Mouse (Mus musculus) midbrain, embryonic 13.5 days (tissue): ENCODE results near the gene Veph1. TPM values are rescaled to one million over a fixed set of nuclear protein-coding genes. Genes with fewer than 3 reads are reported as not detected.

Experiments used
- ATAC-seq: fragments of 200-750 bp; cut with Nextera tagmentation; 2 replicates; pipeline ENCODE4 v1.8.0; 2017; ENCODE audit warnings: mild to moderate bottlenecking, moderate TSS enrichment, moderate library complexity
- H3K27ac ChIP-seq: fragments of 300-500 bp; sonication (generic); 2 replicates; pipeline ENCODE4 v1.5.1; 2015; ENCODE audit warnings: inconsistent platforms, mild to moderate bottlenecking, moderate library complexity
- H3K27me3 ChIP-seq: fragments of 300-500 bp; sonication (generic); 2 replicates; pipeline ENCODE4 v1.6.1; 2015; ENCODE audit warnings: mild to moderate bottlenecking, inconsistent platforms
- H3K36me3 ChIP-seq: fragments of 300-500 bp; sonication (generic); 2 replicates; pipeline ENCODE4 v1.6.1; 2015; ENCODE audit warnings: mild to moderate bottlenecking, inconsistent platforms
- H3K4me1 ChIP-seq: fragments of 300-500 bp; sonication (generic); replicated peaks from 2 replicates; pipeline ENCODE4 v1.6.1; 2015; ENCODE audit warnings: inconsistent platforms
- H3K4me2 ChIP-seq: fragments of 300-500 bp; sonication (generic); replicated peaks from 2 replicates; pipeline ENCODE4 v1.6.1; 2015; ENCODE audit warnings: moderate library complexity, mild to moderate bottlenecking, inconsistent platforms
- H3K4me3 ChIP-seq: fragments of 300-500 bp; sonication (generic); replicated peaks from 2 replicates; pipeline ENCODE4 v1.5.1; 2015; ENCODE audit warnings: mild to moderate bottlenecking, inconsistent platforms
- H3K9ac ChIP-seq: fragments of 300-500 bp; sonication (generic); replicated peaks from 2 replicates; pipeline ENCODE4 v1.6.1; 2015; ENCODE audit warnings: mild to moderate bottlenecking, inconsistent platforms
- H3K9me3 ChIP-seq: fragments of 300-500 bp; sonication (generic); 2 replicates; pipeline ENCODE4 v1.6.1; 2016; ENCODE audit warnings: mild to moderate bottlenecking, inconsistent platforms
- WGBS: fragments of 180-500 bp; shearing (Covaris S2); methylation state at CpG from one replicate; pipeline ENCODE4 v1.1.7; 2015; 5-methylcytosine and 5-hydroxymethylcytosine counted together
- polyA plus RNA-seq: library from polyadenylated mRNA; unstranded; fragments of >200 nt; fragmentation: Nextera tagmentation; extraction: Ambion mirVana; gene quantifications from 2 replicates; pipeline ENCODE4 v1.2.1, GENCODE M21; 2015

The Veph1 gene
- polyA plus RNA-seq, 1 experiment from 2014 or later: 8.3 TPM

DNA sequence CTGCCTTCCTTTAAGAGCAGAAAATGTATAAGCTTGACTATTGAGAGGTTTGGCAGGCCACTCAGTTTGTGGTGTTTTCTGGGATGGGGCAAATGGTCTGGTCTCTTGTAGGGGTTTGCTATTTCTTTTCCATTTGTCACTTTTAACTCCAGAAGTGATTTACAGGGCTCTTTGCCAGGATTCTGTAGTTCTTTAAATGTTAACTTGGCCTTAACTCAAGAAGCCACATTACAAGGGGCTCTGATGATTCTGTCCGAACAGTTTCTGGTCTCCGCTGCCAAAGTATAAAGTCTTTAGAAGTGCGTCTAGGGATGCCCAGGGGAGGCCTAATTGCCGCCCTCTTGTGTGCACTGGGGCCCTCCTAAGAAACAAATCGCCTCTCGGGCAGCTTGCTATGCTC, 134.0 kb downstream of the Veph1 start:
- no peak for ATAC-seq
- Histone ChIP-seq H3K9me3 (no peaks in the 10 kb centered on the region), H3K4me3 (no peak overlapping the region), H3K27me3 (no peaks in the 10 kb centered on the region), H3K4me2 (no peak overlapping the region), H3K4me1 (no peaks in the 10 kb centered on the region), H3K27ac (no peak overlapping the region), H3K36me3 (no peaks in the 10 kb centered on the region), H3K9ac (no peak overlapping the region)
- 77% methylated on average over 6 of the region's 6 CpGs for WGBS

DNA sequence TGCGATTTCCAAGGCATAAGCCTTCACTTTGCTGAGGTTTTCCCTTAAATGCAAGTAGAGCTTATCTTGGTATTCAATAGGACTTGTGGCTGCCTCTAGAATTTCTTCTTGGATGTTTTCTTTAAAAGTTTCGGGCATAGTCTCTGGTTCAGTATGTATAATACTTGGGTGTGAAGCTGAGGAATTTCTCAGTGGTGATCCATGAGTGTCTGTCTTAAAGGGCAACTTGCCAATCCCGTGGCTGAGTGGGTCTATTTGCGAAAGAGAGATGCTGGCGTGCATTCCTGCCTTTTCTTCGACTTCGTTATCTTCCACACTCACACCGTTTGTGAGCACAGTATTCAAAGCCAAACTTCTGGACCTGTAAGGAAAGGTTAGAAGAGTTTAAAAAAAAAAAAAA, 138.7 kb downstream of the Veph1 start:
- Histone ChIP-seq H3K9ac (no peak overlapping the region), H3K4me1 (no peaks in the 10 kb centered on the region), H3K9me3 (no peaks in the 10 kb centered on the region), H3K36me3 (no peaks in the 10 kb centered on the region), H3K4me2 (no peak overlapping the region), H3K27ac (no peak overlapping the region), H3K27me3 (no peaks in the 10 kb centered on the region), H3K4me3 (no peak overlapping the region)
- ATAC-seq: no peak
- WGBS: 82% methylated on average over 8 of the region's 8 CpGs

DNA sequence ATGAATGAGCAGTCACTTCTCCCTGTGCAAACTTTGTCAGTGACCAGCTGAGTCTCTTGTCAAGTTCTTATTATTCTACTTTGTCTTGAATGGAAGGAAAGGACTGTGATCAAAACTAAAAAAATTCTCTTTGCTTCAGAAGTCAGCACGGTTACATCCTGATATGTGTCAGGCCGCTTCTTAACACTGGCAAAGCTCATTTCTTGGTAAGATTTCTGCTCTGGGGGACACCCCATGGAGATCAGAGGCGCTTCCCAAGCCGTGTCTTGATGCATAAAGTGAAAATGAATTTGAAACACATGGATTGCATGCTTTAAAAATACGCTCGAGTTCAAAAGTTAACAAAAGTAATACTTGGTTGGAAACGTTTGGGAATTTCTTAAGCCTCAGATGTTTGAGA, 159.0 kb downstream of the Veph1 start:
- 64% methylated on average over 7 of the region's 7 CpGs for WGBS
- no peak overlapping the region for H3K4me3 ChIP-seq
- ATAC-seq: no peak

DNA sequence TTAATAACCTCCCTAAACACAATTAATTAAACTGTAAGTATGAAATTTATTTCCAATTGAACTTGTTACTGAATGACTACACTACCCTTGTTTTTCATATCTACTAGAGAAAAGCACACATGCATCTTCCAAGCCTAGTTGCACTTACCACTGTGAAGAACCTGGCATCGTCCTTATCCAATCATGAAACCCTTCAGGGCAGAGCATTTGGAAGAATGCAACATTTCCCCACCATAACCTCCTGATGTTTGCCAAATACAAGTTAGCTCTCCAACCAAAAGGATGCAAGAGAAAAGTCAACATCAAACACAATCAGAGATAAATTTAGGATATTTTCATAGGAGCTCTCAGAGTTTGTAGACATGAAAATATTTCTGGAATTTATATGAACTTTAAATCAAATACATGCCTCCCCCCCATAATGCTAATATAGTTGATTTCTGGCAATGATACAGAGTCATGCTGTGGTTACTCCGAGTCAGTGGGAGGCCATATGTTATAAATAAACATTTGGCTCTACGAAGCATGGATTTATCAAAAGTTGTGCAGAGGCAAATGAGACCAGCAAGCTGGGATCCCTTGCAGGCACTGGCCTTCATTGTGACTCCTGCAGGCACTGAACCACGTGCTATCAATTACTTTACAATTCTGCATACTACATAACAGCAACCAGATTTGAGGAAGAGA, 165.2 kb downstream of the Veph1 start:
- Histone ChIP-seq H3K9me3 (no peaks in the 10 kb centered on the region), H3K27ac (no peak overlapping the region), H3K27me3 (no peaks in the 10 kb centered on the region), H3K4me2 (no peak overlapping the region), H3K4me3 (no peak overlapping the region), H3K36me3 (no peaks in the 10 kb centered on the region), H3K4me1 (0 out of 2 replicates have a peak, but pooled peaks cover 4% of the 10 kb centered on the region), H3K9ac (no peak overlapping the region)
- no peak for ATAC-seq
- 76% methylated on average over 4 of the region's 4 CpGs for WGBS

More for the DNA sequence above, 159.0 kb downstream of the Veph1 start:
- Histone ChIP-seq H3K9me3 (no peaks in the 10 kb centered on the region), H3K9ac (no peak overlapping the region), H3K27ac (no peak overlapping the region), H3K27me3 (no peaks in the 10 kb centered on the region), H3K36me3 (no peaks in the 10 kb centered on the region), H3K4me2 (no peak overlapping the region), H3K4me1 (0 out of 2 replicates have a peak, but pooled peaks cover 4% of the 10 kb centered on the region)

DNA sequence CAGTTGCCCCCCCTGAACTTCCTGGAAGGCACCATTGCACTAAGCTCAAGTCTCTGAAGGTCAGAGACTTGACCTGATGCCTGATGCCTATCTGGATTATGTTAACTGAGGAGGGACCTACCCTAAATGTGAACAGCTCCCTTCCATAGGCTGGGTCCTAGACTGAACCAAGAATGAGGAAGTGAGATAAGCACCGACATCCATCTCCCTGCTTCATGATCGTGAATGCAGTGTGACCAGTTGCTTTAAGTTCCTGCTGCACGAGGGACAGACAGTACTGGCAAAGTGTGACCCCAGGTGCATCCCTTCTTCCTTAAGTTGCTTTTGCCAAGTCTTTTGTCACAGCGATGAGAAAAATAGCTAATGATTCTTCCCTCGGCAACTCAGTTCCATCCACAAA, 166.9 kb downstream of the Veph1 start:
- 91% methylated on average over 5 of the region's 5 CpGs for WGBS

DNA sequence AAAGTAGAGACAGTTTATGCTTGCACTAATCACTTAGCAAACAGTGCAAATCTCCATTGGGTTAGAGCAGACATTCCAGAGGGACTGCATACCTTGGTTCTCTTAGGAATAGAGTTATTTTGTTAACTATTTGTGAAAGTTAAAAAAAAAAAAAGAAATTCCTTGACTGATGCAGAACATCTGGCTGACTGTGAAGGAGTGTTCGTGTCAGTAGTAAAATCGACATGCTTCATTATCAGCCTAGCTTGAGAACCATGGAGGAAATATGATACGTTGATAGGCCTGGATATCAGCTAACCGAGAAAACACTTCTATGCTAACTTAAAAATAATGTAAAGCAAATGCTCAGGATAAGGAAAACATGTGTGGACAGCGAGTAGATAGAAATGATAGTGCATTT, 191.1 kb downstream of the Veph1 start:
- Histone ChIP-seq H3K4me1 (peaks cover 12% of the 10 kb centered on the region; the same call in 1 of the 2 replicates), H3K4me2 (no peak overlapping the region), H3K27ac (no peak overlapping the region), H3K36me3 (no peaks in the 10 kb centered on the region), H3K27me3 (no peaks in the 10 kb centered on the region), H3K9ac (no peak overlapping the region), H3K9me3 (no peaks in the 10 kb centered on the region; the same call in 1 of the 2 replicates), H3K4me3 (no peak overlapping the region)
- WGBS: 86% methylated on average over 5 of the region's 5 CpGs
- ATAC-seq: no peak

More for the DNA sequence above, 166.9 kb downstream of the Veph1 start:
- Histone ChIP-seq H3K4me1 (no peaks in the 10 kb centered on the region), H3K36me3 (no peaks in the 10 kb centered on the region), H3K4me3 (no peak overlapping the region), H3K4me2 (no peak overlapping the region), H3K27me3 (no peaks in the 10 kb centered on the region), H3K9me3 (no peaks in the 10 kb centered on the region), H3K27ac (no peak overlapping the region), H3K9ac (no peak overlapping the region)
- ATAC-seq: no peak

DNA sequence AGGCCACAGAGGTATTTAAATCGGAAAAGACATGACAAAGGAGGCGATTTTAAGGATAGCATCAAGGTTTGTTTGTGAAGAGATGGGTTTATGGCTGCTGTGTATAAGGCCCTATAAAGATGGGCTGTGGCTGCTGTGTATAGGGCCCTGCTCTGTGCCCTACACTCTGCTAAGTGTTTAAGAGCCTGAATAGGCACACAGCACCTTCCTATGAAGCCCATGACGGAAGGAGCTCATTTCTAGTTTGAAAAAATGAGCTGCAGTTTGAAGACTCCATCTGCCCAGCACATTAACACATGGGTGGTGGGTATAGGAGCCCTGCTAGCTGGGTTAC, 194.1 kb downstream of the Veph1 start:
- Histone ChIP-seq H3K27me3 (no peaks in the 10 kb centered on the region), H3K4me3 (no peak overlapping the region), H3K27ac (peak overlapping the region; percentile 79), H3K36me3 (no peaks in the 10 kb centered on the region), H3K9ac (no peak overlapping the region), H3K4me1 (peaks cover 9% of the 10 kb centered on the region; the same call in 1 of the 2 replicates), H3K9me3 (no peaks in the 10 kb centered on the region), H3K4me2 (no peak overlapping the region)
- peak; percentile 51 for ATAC-seq
- 66% methylated on average over 3 of the region's 3 CpGs for WGBS

DNA sequence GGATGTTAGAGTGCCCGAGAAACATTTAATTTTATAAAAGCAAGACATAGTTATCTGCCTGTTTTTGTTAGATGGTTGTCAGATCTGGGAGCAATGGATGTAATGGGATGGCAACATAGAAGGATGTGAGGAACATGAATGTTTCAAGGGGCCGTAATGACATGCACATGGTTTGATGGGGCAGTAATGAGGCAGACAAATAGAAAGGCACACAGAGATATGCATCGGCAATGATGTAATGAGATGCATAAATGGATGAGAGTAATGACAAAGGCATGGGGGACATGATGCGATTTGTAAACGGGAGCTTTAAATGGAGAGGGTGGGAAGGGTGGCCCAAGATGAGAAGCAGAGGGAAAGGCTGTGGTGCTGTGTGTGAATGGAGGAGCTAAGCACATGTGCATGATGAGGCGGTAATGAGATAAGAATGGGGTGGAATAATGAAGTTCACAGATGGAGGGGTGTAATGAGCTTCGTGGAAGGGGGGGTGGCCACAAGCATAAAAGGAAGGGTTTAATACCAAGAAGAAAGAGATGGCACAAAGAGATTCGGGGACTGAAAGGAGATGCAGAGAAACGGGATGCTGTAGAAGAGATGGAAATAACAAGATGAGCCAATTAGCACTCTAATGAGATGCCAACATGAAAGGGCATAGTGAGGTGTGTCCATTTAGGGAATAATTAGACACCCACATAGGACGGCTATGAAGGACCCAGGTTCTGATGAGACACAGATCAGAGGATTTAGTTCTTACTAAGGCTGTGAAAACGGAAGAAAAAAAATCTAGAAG, 194.6 kb downstream of the Veph1 start:
- no peaks in the 10 kb centered on the region for H3K36me3 ChIP-seq
- no peak overlapping the region for H3K4me2 ChIP-seq
- H3K9ac ChIP-seq: no peak overlapping the region
- whole genome bisulfite sequencing: 34% methylated on average over 11 of the region's 11 CpGs
- H3K27me3 ChIP-seq: no peaks in the 10 kb centered on the region
- H3K4me3 ChIP-seq: no peak overlapping the region
- H3K9me3 ChIP-seq: no peaks in the 10 kb centered on the region
- peak; percentile 95 for ATAC-seq
- H3K4me1 ChIP-seq: peaks cover 9% of the 10 kb centered on the region; the same call in 1 of the 2 replicates
- H3K27ac ChIP-seq: peak overlapping the region; percentile 79

DNA sequence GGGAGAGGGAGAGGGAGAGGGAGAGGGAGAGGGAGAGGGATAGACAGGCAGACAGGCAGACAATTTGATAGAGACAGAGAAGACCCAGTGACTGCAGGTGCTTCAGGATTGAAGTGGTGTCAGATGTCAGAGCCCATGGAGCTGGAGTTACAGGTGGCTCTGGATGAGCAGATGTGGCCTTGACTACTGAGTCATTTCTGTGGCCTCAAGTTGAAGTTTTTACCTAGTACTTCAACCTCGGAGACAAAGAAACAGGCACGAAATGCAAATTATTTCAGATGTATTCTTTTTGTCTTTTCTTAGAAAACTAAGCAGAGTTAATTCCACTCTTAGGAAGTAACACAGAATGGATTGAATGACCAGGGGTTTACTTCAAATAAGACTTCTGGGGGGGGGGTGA, 195.6 kb downstream of the Veph1 start:
- 65% methylated on average over 2 of the region's 2 CpGs for WGBS
- H3K27me3 ChIP-seq: no peaks in the 10 kb centered on the region

DNA sequence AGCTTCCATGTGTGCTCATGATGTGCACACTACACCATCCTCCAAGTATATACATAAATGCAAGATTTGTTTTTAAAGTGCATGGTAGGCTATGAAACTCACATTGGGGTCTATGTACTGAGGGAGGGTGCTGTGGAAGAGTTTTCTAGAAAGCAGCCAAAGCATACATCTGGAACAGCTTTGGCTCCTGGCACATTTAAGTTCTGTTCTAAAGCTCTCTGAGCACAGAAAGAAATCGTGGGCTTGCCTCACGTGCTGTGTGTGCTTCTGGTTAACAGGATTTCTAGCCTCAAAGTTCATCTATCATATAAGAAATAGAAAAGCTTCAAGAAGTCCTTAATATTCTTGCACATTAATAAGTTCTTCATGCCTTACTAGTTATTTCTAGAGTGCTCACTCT, 204.9 kb downstream of the Veph1 start:
- Histone ChIP-seq H3K4me2 (no peak overlapping the region), H3K9me3 (peaks cover under 1% of the 10 kb centered on the region; the same call in 1 of the 2 replicates), H3K27ac (no peak overlapping the region), H3K9ac (no peak overlapping the region), H3K4me1 (no peaks in the 10 kb centered on the region), H3K4me3 (no peak overlapping the region), H3K27me3 (no peaks in the 10 kb centered on the region), H3K36me3 (peaks cover 2% of the 10 kb centered on the region; the same call in 1 of the 2 replicates)
- no peak for ATAC-seq
- WGBS: 89% methylated on average over 2 of the region's 2 CpGs

More for the DNA sequence above, 195.6 kb downstream of the Veph1 start:
- no peak overlapping the region for H3K4me2 ChIP-seq
- H3K27ac ChIP-seq: 0 out of 2 replicates have a peak overlapping the region, but pooled peaks have one; percentile 25
- no peaks in the 10 kb centered on the region for H3K36me3 ChIP-seq
- no peak overlapping the region for H3K9ac ChIP-seq
- ATAC-seq: no peak
- peaks cover 9% of the 10 kb centered on the region; the same call in 1 of the 2 replicates for H3K4me1 ChIP-seq
- no peak overlapping the region for H3K4me3 ChIP-seq
- no peaks in the 10 kb centered on the region for H3K9me3 ChIP-seq

DNA sequence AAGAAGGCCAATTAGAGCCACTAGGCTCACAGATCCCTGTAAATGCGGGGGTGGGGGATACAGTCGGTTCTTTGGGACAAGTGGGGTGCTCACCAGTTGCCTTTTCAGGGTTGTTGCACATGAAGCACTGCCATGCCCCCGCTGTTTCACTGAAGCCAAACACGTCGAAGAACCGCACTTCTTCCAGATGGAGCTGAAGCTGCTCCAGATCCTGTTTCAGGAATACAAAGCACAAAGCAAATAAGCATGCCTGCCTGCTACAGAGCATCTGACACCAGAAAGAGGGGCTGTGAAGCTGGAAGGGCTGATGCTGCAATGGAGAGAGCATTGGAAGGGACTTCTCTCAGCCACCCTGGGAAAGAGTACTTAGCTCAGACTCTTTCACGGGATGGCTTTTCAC, 209.0 kb downstream of the Veph1 start:
- Histone ChIP-seq H3K9ac (no peak overlapping the region), H3K4me1 (peaks cover 3% of the 10 kb centered on the region; the same call in 1 of the 2 replicates), H3K27me3 (no peaks in the 10 kb centered on the region), H3K4me2 (no peak overlapping the region), H3K4me3 (no peak overlapping the region), H3K36me3 (peaks cover 5% of the 10 kb centered on the region; the same call in 1 of the 2 replicates), H3K9me3 (peaks cover 4% of the 10 kb centered on the region; the same call in 1 of the 2 replicates), H3K27ac (no peak overlapping the region)
- ATAC-seq: no peak
- WGBS: 85% methylated on average over 7 of the region's 7 CpGs

DNA sequence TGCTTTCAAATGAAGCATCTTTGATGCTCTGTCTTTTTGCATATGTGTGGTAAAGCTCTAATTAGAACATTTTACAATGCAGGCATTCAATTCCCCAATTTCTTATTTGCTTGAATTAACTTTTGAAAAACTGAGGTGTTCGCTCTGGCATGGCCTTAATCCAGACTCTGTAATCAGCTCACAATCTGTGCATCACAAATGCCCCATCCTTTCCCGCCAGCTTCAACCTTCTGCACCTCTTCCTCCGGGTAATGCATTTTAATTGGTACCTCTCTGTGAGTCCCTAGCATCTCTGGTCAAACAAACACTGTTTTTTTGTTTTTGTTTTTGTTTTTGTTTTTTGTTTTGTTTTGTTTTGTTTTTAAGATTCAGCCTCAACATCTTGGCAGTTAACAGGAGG, 212.8 kb downstream of the Veph1 start:
- WGBS: 84% methylated on average over 3 of the region's 3 CpGs
- Histone ChIP-seq H3K4me2 (no peak overlapping the region), H3K4me1 (peaks cover 3% of the 10 kb centered on the region; the same call in 1 of the 2 replicates), H3K36me3 (peaks cover 5% of the 10 kb centered on the region; the same call in 1 of the 2 replicates), H3K9me3 (peaks cover 4% of the 10 kb centered on the region; the same call in 1 of the 2 replicates), H3K27me3 (no peaks in the 10 kb centered on the region), H3K9ac (no peak overlapping the region), H3K4me3 (no peak overlapping the region), H3K27ac (no peak overlapping the region)
- no peak for ATAC-seq
